Mouse (Mus musculus) heart, adult 8-10 months (tissue): ENCODE results near the gene Sema3a. TPM values are rescaled to one million over a fixed set of nuclear protein-coding genes. Genes with fewer than 3 reads are reported as not detected.
"Not testable (repeated sequence)": the region's sequence is repeated elsewhere in the genome, so short reads cannot be mapped to it uniquely, and the experiment has no call there.

Experiments
- DNase-seq: peaks from one replicate; pipeline ENCODE4 v3.0.0; 2022; ENCODE audit warnings: low spot score
- total RNA-seq, 4 experiments: library from RNA; stranded (reverse); gene quantifications; 2 replicates each; pipeline ENCODE4 v1.2.4; 2022

The Sema3a gene
- total RNA-seq, 4 experiments from 2014 or later, result 1.4 to 2.2 (median 1.9) TPM

DNA sequence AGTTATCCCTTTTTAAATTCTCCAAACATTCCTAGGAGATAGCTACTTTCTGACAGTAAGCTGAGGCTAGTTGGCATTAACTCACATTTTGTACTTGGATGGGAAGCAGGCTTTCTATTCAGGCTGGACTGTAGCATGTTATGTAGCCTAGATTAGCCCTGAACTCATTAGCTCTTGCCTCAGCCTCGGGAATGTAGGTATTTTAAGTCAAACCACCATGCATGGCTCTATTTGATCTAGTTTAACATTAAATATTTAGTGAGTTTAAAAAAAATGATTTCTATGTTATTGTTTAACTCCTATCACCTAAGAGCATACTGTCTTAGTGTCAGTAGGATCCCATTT is 423.0 kb downstream of the Sema3a start:
- peak; percentile 16 for DNase-seq

DNA sequence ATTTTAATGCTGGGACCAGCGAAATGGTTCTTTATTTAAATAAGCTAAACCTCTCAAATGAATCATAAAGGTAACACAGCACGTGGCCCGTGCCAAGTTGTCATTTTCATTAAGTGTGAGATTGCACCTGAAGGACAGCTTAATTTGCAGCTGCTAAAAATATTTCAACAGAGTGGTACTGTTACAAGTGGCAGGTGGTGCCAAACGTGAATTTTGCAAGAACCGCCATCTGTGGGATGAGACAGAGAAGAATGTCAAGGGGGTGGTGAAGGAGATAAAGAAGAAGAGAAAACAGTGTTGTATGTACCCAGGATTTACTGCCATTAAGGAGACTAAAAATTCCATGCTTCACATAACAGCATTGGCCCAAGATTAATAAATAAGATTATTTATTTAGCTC is 423.9 kb downstream of the Sema3a start:
- DNase-seq, result no peak

DNA sequence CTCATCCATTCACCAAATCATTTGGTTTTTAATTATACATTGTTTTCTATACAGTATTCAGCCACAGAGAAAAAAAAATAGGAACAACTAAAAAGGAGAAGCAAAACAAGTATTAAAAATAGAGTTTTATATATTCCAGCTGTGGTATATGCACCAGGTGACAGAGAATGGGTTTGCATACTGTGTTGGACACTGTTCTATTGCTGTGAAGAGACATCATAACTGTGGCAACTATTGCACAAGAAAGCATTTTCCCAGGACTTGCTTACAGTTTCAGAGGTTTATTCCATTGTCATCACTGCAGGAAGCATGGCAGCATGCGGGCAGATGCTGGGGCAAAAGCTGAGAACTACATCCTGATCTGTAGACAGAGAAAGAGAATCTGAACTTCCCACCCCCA is 425.7 kb downstream of the Sema3a start:
- DNase-seq, result no peak

DNA sequence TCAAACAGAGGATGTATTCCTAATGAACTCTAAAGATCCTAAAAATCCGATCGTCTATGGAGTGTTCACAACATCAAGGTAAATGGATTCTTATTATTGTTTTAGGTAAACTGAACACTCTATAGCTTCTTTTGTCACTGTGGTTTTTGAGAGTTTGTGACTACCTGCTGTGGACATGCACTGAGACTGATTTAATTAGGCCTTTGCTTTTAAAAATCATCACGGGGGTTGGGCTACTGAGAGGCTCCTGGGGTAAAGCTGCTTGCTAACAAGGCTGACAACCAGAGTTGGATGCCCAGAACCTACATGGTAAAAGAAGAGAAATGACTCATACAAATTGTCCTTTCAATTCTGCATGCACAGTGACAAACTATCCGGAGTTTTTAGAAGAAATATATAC is 432.0 kb downstream of the Sema3a start:
- no peak for DNase-seq

DNA sequence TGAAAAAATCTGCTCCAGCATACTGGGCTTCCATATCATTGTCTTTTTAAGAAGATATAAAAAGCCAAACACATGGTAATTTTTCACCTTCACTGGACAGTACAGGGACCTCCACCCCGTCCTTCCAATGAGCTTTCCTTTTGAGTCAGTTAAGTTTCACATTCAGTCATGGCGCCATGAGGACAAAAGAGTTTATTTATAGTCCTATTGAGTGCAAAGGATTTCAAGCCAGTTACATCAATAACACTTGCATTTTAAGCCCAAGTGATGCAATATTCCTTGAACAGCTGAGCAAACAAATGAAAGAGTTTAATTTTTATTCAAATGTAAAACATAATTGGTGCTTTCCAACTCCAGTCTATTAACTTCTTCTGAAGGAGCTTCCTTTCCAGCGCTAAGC is 448.7 kb downstream of the Sema3a start:
- DNase-seq, result no peak

DNA sequence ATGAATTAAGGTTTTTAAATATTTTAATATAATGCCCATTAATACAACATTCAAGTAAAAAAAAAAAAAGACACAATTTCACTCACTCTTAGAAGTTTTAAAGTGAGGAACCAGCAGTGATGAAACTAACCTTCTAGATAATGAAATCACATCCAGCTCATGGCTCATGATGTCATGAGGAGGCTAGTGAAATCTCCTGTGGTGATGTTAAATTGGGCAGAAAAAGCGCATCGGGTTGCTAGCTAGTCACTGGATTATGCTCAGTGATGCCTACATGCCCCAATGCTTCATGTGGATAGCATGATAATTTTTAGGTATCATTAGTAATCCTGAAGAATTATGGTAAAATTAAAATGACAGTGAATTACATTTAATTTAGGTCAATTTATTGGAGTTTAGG is 453.9 kb downstream of the Sema3a start:
- no peak for DNase-seq

DNA sequence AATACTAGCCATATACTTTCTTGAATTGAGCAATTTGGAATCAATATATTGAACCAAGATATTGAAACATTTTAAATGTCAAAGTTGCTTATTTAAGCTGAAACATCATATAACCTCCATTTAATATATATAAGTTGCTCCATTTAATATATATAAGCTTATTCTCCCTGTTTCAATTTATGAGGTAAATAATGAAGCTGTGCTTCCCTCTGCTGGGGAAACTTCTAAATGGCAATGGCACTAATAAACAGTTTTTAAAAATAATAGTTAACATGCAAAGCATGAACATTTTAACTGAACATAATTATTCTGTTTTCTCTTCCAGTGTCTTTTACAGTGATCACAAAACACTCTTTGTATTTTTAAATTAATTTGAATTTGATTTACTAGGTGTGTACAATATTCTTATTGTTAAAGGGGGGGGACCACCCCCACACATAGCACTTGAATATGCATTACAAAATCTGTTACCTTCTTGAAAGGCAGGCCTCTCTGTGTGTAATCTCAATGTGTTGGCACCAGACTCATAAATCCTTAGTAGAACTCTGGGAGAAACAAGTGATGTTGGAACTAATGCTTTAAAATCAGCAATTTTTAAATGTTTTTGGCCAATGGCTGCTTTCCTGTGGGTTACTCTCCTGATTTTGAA is 460.5 kb downstream of the Sema3a start:
- DNase-seq, result peak; percentile 13

DNA sequence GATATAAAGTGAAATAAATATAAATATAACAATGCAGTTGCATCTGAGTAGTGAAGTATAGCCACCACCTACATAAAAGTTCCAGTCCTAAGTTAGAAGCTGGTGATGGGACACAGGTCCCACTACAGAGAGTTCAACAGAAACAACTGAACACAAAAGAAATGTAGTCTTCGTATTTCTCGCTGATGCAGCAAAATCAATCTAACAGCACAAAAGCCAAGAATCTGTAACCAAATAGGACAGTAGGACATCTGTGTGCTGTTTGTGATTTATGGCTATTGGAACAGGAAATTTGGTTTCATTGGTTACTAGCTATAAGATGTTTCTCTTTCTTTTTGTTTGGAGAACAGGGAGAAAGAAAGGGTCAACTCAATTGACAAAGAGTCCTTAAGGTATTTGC is 469.2 kb downstream of the Sema3a start:
- DNase-seq, result no peak

DNA sequence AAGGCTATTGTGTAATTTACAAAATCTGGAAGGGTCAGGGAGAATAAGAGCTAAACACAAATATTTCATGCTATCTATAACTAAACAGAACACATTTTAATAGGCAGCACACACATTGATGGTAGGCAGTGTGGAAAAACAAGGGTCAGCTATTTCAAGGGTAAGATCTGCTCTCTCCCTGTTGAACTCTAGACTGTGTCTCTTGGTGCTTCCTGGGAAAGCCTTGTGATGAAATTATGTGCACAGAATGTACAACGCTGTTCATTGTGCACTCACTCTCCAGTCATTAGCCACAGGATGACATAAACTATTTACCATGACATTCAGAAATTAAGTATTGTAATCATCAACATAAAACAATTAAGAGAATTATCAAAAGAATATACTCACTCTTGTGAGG is 486.4 kb downstream of the Sema3a start:
- DNase-seq, result no peak

DNA sequence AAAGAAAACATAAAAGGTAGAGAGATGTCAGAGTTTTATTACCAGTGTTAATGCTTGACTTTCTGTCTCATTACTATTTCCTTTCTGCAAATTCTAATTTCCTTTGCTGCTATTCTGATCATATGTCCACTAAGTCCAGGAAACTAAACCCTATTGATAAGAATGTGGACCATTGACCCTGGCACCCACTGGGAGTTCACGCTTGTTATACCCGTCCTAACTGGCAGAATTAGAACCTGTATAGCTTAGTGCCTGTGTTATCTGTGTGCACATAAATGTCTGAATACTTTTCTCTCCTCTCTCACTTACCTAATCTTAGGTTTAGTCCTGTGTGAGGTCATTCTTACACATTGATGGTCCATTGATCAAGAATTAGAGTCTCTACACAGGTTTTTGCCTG is 486.9 kb downstream of the Sema3a start:
- no peak for DNase-seq

DNA sequence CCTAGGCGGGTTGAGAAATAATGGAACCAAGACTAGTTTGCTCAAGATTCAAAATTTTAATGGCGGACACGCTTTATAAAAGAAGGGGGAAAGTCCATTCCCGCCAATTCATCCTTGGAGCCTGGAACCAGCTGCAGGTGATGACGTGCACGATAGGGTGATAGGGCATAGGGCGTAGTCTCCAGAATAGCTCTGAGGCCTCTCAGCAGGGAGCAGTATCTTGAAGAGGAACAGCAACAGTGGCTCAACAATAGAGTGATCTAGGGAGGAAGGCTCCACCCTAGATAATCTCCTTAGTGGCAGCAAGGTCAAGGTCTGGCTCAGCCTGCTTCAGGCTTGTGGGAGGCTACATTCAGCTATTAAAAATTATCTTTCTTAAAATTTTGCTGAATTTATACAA is 489.4 kb downstream of the Sema3a start:
- DNase-seq, result not testable (repeated sequence)

DNA sequence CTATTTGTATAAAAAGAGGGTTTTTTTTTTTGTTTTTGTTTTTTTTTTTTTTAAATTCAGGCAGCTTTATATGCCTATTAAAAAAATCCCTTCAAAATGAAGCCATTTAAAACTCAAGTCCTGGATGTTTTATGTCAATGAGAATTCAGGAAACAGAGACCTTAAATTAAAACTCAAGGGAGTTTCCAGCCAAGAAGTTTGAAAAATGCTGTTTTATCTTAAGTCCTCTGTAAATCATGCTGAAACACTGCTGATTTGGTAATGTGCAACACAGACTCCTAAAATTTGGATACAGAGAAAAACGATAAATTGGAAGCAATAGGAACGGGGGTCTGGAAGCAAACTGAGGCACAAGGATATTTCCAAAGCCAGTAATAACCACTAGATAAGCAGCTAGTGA is 490.7 kb downstream of the Sema3a start:
- DNase-seq, result no peak

DNA sequence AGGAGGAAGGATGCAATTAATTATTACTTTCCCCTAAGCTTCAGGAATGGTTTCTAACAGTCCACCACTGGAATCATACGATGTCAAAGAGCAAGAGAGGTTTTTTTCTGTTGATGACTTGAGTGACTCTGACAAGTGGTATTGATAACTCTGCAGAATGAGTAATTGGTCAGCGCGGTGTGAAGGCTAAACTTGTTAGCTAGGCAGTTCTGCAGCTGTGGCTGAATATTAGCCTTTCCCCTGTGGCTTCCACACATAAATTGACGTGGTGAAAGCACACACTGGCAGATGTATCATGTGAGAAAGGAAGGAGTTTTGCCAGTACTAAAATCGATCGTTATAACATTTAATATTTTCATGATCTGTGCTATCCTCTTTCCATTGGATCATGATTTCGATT is 497.4 kb downstream of the Sema3a start:
- DNase-seq, result no peak

DNA sequence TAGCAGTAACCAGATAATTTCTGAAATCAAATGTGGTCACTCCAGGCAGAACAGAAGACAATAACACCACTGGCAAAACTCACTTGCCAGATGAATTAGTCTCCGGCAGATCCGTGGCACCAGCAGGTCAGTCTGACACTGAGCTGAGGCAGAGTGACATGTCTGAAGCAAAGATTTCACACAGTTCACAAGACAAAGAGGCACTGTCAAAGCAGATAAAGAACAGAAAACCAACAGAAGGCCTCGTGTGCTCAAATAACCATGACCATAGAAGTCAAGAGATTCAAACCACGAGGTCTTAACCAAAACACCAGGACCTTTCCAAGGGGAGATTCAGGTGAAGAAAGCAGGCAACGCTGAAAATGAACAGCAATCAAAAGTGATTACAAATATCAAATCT is 499.5 kb downstream of the Sema3a start:
- DNase-seq, result no peak

DNA sequence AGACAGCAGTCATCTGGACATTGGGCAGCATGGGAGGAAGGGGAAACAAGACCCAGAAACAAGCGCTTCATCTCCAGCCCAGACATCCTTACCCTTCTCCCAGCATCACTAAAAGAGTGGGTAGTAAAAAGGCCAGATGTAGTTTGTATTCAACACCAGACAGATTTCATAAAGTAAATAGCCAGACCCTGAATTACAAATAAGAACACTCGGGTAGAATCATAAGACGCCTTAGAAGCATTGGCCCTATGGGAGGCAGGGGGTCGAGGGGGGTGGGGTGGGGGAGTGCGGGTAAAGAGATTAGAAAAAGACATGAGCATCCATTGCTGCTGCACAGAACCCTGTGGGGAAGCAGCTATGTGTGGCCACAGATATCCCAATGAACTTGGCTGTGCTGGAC is 500.9 kb downstream of the Sema3a start:
- DNase-seq, result no peak

DNA sequence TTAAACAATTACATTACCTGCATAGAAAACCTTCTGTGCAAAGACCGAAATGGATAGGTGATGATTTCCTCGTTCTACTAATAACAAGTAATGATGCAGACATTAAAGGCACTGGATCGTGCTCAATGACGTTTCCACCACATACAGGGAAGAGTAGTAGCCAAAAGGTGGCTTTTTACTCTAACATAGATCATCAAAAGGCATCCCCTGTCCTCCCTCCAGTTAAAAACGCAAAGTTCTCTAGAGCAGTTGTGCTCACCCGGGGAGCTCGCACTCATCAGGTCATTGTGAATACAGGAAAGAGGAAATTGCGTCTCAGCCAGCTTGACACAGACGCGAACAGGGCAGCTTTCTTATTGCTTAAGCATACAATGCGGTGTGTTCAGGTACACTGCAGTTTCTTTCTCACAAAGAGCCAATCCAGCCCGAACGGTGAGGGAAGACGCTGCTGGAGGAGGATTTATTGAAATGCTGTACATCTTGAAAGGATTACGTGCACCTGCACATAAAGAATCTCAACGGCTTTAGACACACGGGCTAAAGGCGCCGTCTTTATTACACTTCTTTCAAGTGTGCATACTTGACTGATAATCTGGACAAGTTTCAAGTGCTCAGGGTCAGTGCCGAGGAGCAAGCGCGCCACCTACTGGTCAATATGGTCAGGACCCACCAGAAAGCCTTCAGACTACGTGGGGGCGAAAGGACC is 503.5 kb downstream of the Sema3a start:
- peak; percentile 60 for DNase-seq

DNA sequence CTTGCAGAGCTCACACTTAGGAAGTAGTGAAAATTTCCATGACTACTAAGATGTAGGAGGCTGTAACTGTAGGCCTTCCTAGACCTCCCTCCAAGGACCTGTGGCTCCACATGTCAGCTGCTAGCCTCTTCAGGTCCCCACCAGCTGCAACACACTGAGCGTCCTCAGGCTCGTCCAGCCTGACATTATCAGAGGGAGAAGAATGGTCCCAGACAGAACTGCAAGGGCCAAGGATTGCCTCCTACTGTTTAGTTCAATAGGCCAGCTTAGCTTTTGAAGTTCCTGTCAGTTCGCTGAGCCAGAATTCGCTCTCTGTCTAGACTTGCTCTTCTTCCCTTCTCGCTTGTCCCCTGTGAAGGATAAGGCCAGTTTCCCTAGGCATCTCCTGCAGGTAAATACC is 504.7 kb downstream of the Sema3a start:
- DNase-seq, result no peak

DNA sequence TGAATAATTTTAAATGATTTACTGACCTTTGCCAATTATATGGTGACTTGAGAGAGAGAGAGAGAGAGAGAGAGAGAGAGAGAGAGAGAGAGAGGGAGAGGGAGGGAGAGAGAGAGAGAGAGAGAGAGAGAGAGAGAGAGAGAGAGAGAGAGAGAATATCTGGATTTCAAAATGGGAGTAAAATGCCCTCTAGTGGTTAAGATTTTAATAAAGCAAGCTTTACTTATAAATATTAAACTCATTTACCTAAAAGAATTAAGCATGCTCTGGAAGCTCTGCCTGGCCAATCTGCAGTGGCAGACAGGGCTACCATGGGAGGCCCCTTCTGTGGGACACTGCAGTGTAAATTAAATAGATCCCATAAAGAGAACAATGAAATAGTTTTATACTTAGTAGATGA is 505.5 kb downstream of the Sema3a start:
- DNase-seq, result no peak

DNA sequence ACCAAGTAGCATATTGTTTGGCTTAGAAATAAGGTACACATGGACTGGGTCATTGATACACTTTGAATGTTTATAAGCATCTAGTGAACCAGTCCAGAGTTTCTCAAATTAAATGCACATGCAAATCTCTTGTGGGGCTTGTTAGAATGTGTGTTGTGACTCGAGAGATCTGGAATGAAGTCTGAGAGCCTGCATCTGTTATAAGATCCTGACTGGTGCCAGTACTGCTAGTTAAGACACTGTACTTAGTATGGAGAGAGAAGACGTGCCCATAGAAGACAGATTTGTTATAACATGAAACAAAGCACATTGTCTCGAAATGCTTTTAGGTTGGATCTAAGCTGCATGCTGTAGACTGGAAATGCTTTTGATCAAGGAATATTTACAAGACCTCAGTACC is 511.0 kb downstream of the Sema3a start:
- no peak for DNase-seq
